Mouse (Mus musculus): Measurements from ENCODE around the gene Hist1h3i. TPM values are rescaled to one million over a fixed set of nuclear protein-coding genes. Genes with fewer than 3 reads are reported as not detected.
"Not testable (repeated sequence)": the region's sequence is repeated elsewhere in the genome, so short reads cannot be mapped to it uniquely, and the experiment has no call there.

The Hist1h3i gene
- polyA plus RNA-seq, 1 experiment from 2014 or later = 66.8 TPM

DNA sequence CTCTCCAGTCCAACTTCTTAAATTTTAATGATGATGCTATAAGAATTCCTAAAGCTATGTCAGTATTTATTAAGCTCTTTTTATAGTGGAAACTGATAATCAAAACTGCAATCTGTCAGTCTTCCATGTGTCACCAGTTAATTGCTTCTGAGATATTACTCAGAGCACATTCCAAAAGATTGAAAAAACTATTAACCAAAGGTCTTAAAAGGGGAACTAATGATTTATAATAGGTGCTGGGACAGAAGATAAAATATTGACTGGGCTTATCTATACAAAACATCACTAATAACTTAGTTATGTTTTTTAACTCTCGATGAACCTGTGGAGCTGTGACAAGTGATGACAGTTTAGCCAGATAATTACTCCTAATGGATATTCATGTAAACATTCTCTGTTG is 38.2 kb downstream of the Hist1h3i start:
- Histone ChIP-seq H3K36me3 (ENCODE audit: control insufficient read depth, insufficient read depth, low read length) (no peaks in the 10 kb centered on the region), H3K27me3 (replicated peaks; ENCODE audit: control insufficient read depth, insufficient read depth, low read length) (no peaks in the 10 kb centered on the region), H3K9ac (ENCODE audit: low read depth, low read length) (no peak overlapping the region), H3K27ac (ENCODE audit: low read length) (no peak overlapping the region), H3K4me1 (ENCODE audit: control insufficient read depth, insufficient read depth, low read length) (peaks cover 7% of the 10 kb centered on the region; the same call in 1 of the 2 replicates), H3K4me2 (ENCODE audit: low read depth, low read length) (no peak overlapping the region), H3K9me3 (ENCODE audit: control insufficient read depth, low read length) (no peaks in the 10 kb centered on the region), H3K4me3 (ENCODE audit: low read length) (no peak overlapping the region)
- WGBS = 49% methylated on average over 1 of the region's 1 CpGs
- no peak for ATAC-seq

DNA sequence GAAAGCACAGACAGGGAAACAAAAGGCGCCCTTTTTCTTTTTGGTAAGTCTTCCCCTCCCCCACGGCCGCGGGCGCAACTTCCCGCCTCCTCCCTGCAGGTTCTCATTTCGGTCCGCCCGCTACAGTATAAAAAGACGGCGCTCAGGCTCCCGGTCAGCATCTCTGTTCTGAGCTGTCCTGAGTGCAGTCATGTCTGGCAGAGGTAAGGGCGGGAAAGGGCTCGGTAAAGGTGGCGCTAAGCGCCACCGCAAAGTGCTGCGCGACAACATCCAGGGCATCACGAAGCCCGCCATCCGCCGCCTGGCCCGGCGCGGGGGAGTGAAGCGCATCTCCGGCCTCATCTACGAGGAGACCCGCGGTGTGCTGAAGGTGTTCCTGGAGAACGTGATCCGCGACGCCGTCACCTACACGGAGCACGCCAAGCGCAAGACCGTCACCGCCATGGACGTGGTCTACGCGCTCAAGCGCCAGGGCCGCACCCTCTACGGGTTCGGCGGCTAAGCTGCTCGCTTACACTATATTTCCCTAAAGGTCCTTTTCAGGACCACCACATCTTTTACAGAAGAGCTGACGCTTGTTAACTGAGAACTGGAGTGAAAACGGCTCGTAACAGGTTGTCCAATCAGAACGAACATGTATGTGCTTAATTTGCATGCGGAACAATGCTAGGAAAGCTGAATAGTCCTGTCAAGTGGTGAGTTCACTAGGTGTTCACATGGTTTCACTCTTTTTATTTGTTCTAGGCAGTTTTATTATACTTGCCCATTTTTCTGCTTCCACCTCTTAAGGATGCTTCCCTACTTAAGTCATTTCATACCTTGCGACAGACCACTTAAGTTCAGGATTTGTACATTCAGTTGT is 48.0 kb downstream of the Hist1h3i start, which contains the start of gene Hist1h4j:
TSS of gene Hist1h4j (plus strand) at position 159 of the 862 bp plus-strand sequence.
- not testable (repeated sequence) for H3K9me3 ChIP-seq (ENCODE audit: control insufficient read depth, low read length)
- ATAC-seq = peak; percentile 93

DNA sequence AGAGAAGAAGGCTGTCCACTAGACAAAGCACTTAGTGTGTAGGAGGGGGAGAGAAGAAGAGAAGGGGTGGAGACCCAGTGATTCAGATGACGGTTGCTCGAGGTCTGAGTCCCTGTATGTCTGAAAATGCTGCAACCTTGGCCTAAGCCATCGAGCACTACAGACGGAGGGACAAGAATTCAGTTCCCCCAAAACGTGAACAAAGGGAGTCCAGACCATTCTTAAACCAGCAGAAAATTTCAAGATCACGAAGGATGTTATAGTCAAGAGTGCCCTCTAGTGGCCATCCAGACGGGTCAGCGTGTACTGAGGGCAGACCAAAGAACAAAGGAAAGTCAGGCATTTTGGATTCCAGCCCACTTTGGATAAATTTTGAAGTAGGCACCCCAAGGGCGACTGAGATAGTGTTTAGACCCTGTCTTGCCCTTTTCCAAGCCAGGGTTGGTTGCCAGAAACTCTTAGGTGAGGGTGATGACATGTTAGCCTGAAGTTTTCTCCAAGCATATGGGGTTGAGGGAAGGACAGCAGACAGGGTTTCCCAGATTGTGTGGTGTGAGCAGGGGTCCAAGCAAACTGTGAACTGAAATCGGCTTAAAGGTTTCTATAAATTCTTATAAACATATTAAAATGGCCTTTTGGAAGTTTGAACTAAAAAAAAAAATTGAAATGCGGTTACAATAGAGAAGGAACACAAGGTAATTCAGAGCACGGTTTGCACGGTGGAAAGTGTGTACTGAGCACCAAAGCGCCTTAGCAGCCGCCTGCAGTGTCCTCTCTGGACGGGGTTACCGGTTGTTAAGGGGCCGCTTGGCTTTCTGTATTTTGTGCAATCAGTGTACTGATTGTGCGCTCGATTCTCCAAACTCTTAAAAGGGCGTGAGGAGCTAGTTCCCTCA is 48.9 kb downstream of the Hist1h3i start:
- WGBS = under 1% methylated on average over 21 of the region's 21 CpGs
- peak overlapping the region; percentile 76 for H3K27ac ChIP-seq (ENCODE audit: low read length)
- peak overlapping the region; percentile 57 for H3K4me3 ChIP-seq (ENCODE audit: low read length)
- H3K4me2 ChIP-seq (ENCODE audit: low read depth, low read length) = peak overlapping the region; percentile 70
- no peaks in the 10 kb centered on the region for H3K27me3 ChIP-seq (replicated peaks; ENCODE audit: control insufficient read depth, insufficient read depth, low read length)
- no peaks in the 10 kb centered on the region for H3K9me3 ChIP-seq (ENCODE audit: control insufficient read depth, low read length)
- no peaks in the 10 kb centered on the region; the same call in 1 of the 2 replicates for H3K4me1 ChIP-seq (ENCODE audit: control insufficient read depth, insufficient read depth, low read length)
- peak; percentile 78 for ATAC-seq
- H3K36me3 ChIP-seq (ENCODE audit: control insufficient read depth, insufficient read depth, low read length) = no peaks in the 10 kb centered on the region
- peak overlapping the region; percentile 67 for H3K9ac ChIP-seq (ENCODE audit: low read depth, low read length)

More for the DNA sequence above, 48.0 kb downstream of the Hist1h3i start, which contains the start of gene Hist1h4j:
- H3K36me3 ChIP-seq (ENCODE audit: control insufficient read depth, insufficient read depth, low read length); H3K27me3 ChIP-seq (replicated peaks; ENCODE audit: control insufficient read depth, insufficient read depth, low read length); H3K4me1 ChIP-seq (ENCODE audit: control insufficient read depth, insufficient read depth, low read length): not testable (repeated sequence)
- H3K4me3 ChIP-seq (ENCODE audit: low read length) = peak within 1 kb of the TSS; percentile 57
- peak within 1 kb of the TSS; percentile 76 for H3K27ac ChIP-seq (ENCODE audit: low read length)
- peak within 1 kb of the TSS; percentile 70 for H3K4me2 ChIP-seq (ENCODE audit: low read depth, low read length)
- H3K9ac ChIP-seq (ENCODE audit: low read depth, low read length) = peak within 1 kb of the TSS; percentile 67
- under 1% methylated on average over 37 of the region's 56 CpGs for WGBS

DNA sequence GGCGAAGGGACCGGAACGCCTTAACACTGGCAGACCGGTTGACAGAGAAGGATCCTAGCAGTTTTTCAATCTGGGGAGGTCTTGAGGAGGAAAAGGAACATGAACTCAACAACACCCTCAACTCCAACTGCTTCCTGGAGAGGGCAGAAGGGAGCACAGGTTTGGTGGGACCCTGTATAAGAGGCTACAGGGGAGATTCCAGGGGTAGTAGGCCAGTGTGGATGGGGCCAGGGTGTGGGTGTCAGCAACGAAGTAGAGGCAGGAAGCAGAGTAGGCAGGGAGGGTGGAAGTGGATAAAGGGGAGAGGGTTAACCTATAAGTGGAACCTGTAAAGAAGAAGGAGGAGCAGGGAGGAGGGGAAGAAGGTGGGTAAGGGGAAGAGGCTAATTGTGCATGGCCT is 49.7 kb downstream of the Hist1h3i start:
- Histone ChIP-seq H3K36me3 (ENCODE audit: control insufficient read depth, insufficient read depth, low read length) (no peaks in the 10 kb centered on the region), H3K4me1 (ENCODE audit: control insufficient read depth, insufficient read depth, low read length) (no peaks in the 10 kb centered on the region; the same call in 1 of the 2 replicates), H3K9ac (ENCODE audit: low read depth, low read length) (no peak overlapping the region), H3K9me3 (ENCODE audit: control insufficient read depth, low read length) (no peaks in the 10 kb centered on the region), H3K4me2 (ENCODE audit: low read depth, low read length) (no peak overlapping the region), H3K4me3 (ENCODE audit: low read length) (no peak overlapping the region), H3K27ac (ENCODE audit: low read length) (no peak overlapping the region), H3K27me3 (replicated peaks; ENCODE audit: control insufficient read depth, insufficient read depth, low read length) (no peaks in the 10 kb centered on the region)
- ATAC-seq = no peak
- WGBS = 75% methylated on average over 5 of the region's 5 CpGs

Small RNA genes within 50 kb of the gene (microRNA-seq; reads per million reads assigned to microRNA genes)
- gene Gm19658 (not detected), gene Gm44346 (not detected), gene Gm44454 (not detected), gene Gm44466 (not detected)

Other genes with a start within 250 kb of the Hist1h3i start
- gene Olfr1366, start 240.6 kb downstream of the Hist1h3i start, polyA plus RNA-seq (2015; fragmentation: Nextera tagmentation; extraction: Ambion mirVana) = 0.11 and 0.17 TPM in 2 replicates
- gene Olfr1535, start 223.5 kb downstream of the Hist1h3i start, polyA plus RNA-seq (2015; fragmentation: Nextera tagmentation; extraction: Ambion mirVana) = not detected in 2 replicates
- not detected in 2 replicates for gene Olfr1364, start 201.6 kb downstream of the Hist1h3i start, polyA plus RNA-seq (2015; fragmentation: Nextera tagmentation; extraction: Ambion mirVana)
- gene Olfr1362, start 169.3 kb downstream of the Hist1h3i start, polyA plus RNA-seq (2015; fragmentation: Nextera tagmentation; extraction: Ambion mirVana) = not detected in 2 replicates
- gene Olfr11, start 140.9 kb downstream of the Hist1h3i start, polyA plus RNA-seq (2015; fragmentation: Nextera tagmentation; extraction: Ambion mirVana) = not detected in 2 replicates
- not detected in 2 replicates for gene Olfr1361, start 120.0 kb downstream of the Hist1h3i start, polyA plus RNA-seq (2015; fragmentation: Nextera tagmentation; extraction: Ambion mirVana)
- gene Olfr1360, start 106.0 kb downstream of the Hist1h3i start, polyA plus RNA-seq (2015; fragmentation: Nextera tagmentation; extraction: Ambion mirVana) = not detected in 2 replicates
- gene Olfr1359, start 85.3 kb downstream of the Hist1h3i start, polyA plus RNA-seq (2015; fragmentation: Nextera tagmentation; extraction: Ambion mirVana) = not detected in 2 replicates
- 2.3 and 2.5 TPM in 2 replicates for gene Hist1h2bl, start 67.2 kb downstream of the Hist1h3i start, polyA plus RNA-seq (2015; fragmentation: Nextera tagmentation; extraction: Ambion mirVana)
- 10.9 and 17.9 TPM in 2 replicates for gene Hist1h2ai, start 66.9 kb downstream of the Hist1h3i start, polyA plus RNA-seq (2015; fragmentation: Nextera tagmentation; extraction: Ambion mirVana)
- gene Hist1h3h, start 65.7 kb downstream of the Hist1h3i start, polyA plus RNA-seq (2015; fragmentation: Nextera tagmentation; extraction: Ambion mirVana) = 4.8 and 9.5 TPM in 2 replicates
- 1.7 and 3.5 TPM in 2 replicates for gene Hist1h2bm, start 61.3 kb downstream of the Hist1h3i start, polyA plus RNA-seq (2015; fragmentation: Nextera tagmentation; extraction: Ambion mirVana)
- 0.66 and 2.1 TPM in 2 replicates for gene Hist1h4j, start 48.3 kb downstream of the Hist1h3i start, polyA plus RNA-seq (2015; fragmentation: Nextera tagmentation; extraction: Ambion mirVana)
- gene Hist1h4k, start 32.9 kb downstream of the Hist1h3i start, polyA plus RNA-seq (2015; fragmentation: Nextera tagmentation; extraction: Ambion mirVana) = 4.0 and 4.7 TPM in 2 replicates
- 13.0 and 13.5 TPM in 2 replicates for gene Hist1h2ak, start 29.5 kb downstream of the Hist1h3i start, polyA plus RNA-seq (2015; fragmentation: Nextera tagmentation; extraction: Ambion mirVana)
- 1.9 and 2.5 TPM in 2 replicates for gene Hist1h2bn, start 29.2 kb downstream of the Hist1h3i start, polyA plus RNA-seq (2015; fragmentation: Nextera tagmentation; extraction: Ambion mirVana)
- gene Hist1h1b, start 2.7 kb downstream of the Hist1h3i start, polyA plus RNA-seq (2015; fragmentation: Nextera tagmentation; extraction: Ambion mirVana) = 10.0 and 14.9 TPM in 2 replicates
- 3.8 and 4.1 TPM in 2 replicates for gene Hist1h2an, start 3.8 kb upstream of the Hist1h3i start, polyA plus RNA-seq (2015; fragmentation: Nextera tagmentation; extraction: Ambion mirVana)
- gene Hist1h2bp, start 4.1 kb upstream of the Hist1h3i start, polyA plus RNA-seq (2015; fragmentation: Nextera tagmentation; extraction: Ambion mirVana) = 1.5 and 1.7 TPM in 2 replicates
- gene Hist1h2bq, start 26.8 kb upstream of the Hist1h3i start, polyA plus RNA-seq (2015; fragmentation: Nextera tagmentation; extraction: Ambion mirVana) = 13.4 and 17.9 TPM in 2 replicates
- gene Hist1h2ao, start 27.1 kb upstream of the Hist1h3i start, polyA plus RNA-seq (2015; fragmentation: Nextera tagmentation; extraction: Ambion mirVana) = not detected in 2 replicates
- 1.0 TPM in 1 of 2 replicates, not detected in the other for gene Hist1h4m, start 28.4 kb upstream of the Hist1h3i start, polyA plus RNA-seq (2015; fragmentation: Nextera tagmentation; extraction: Ambion mirVana)
- 5.7 and 9.6 TPM in 2 replicates for gene Hist1h4n, start 48.8 kb upstream of the Hist1h3i start, polyA plus RNA-seq (2015; fragmentation: Nextera tagmentation; extraction: Ambion mirVana)
- gene Hist1h2ap, start 50.1 kb upstream of the Hist1h3i start, polyA plus RNA-seq (2015; fragmentation: Nextera tagmentation; extraction: Ambion mirVana) = 2,307 and 2,693 TPM in 2 replicates
- gene Hist1h2br, start 50.4 kb upstream of the Hist1h3i start, polyA plus RNA-seq (2015; fragmentation: Nextera tagmentation; extraction: Ambion mirVana) = 15.5 and 19.5 TPM in 2 replicates
- 4.4 and 4.7 TPM in 2 replicates for gene Zfp184, start 161.7 kb upstream of the Hist1h3i start, polyA plus RNA-seq (2015; fragmentation: Nextera tagmentation; extraction: Ambion mirVana)
- 0.10 TPM in 1 of 2 replicates, not detected in the other for gene Pom121l2, start 197.8 kb upstream of the Hist1h3i start, polyA plus RNA-seq (2015; fragmentation: Nextera tagmentation; extraction: Ambion mirVana)
- 1.4 and 2.0 TPM in 2 replicates for gene Prss16, start 226.4 kb upstream of the Hist1h3i start, polyA plus RNA-seq (2015; fragmentation: Nextera tagmentation; extraction: Ambion mirVana)

Measured in intestine, embryonic 16.5 days (tissue).